Mouse (Mus musculus) bone marrow macrophage, adult 2 months (primary cell): Measurements from ENCODE around the gene Aasdh. TPM values are rescaled to one million over a fixed set of nuclear protein-coding genes. Genes with fewer than 3 reads are reported as not detected.

Source experiments
- H3K27ac ChIP-seq: 2 replicates; pipeline ENCODE4 v1.5.1; 2012; ENCODE audit warnings: low read depth, low read length; ENCODE audit not compliant: insufficient read depth
- H3K4me1 ChIP-seq: 2 replicates; pipeline ENCODE4 v1.6.1; 2012; ENCODE audit warnings: low read length; ENCODE audit not compliant: control insufficient read depth, insufficient read depth
- H3K4me3 ChIP-seq: 2 replicates; pipeline ENCODE4 v1.5.1; 2012; ENCODE audit warnings: mild to moderate bottlenecking, low read length, moderate library complexity; ENCODE audit not compliant: insufficient read depth
- CTCF ChIP-seq: IDR thresholded peaks from 2 replicates; pipeline ENCODE4 v1.5.1; 2012; ENCODE audit warnings: low read depth, mild to moderate bottlenecking, low read length, moderate library complexity
- POLR2A ChIP-seq: IDR thresholded peaks from 2 replicates; pipeline ENCODE4 v1.6.1; 2012; ENCODE audit warnings: mild to moderate bottlenecking, low read depth, low read length, borderline replicate concordance
- polyA plus RNA-seq: library from polyadenylated mRNA; stranded (reverse); fragments of >200 nt; gene quantifications from 2 replicates; pipeline ENCODE4 v1.2.4, GENCODE M21; 2012; ENCODE audit not compliant: missing spikeins, insufficient read depth, insufficient read length

The Aasdh gene
- polyA plus RNA-seq, 1 experiment = 19.6 TPM

DNA sequence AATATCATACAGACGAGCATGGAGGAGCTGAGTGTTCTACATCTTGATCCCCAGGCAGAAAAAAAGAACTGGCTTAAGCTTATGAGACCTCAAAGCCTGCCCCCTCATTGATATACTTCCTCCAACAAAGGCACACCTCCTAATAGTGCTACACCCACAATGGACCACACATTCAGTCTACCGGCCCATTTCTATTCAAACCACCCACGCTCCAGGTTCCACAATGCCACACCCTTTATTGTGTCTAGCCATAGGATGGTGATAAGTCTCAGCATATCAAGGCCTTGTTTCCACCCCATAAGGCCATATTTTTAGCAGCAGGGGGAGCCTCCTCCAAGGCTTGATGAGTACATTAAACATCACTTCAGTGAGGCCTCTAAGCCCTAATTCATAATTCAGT is 5.5 kb upstream of the Aasdh start:
- Histone ChIP-seq H3K4me3 (no peak overlapping the region), H3K27ac (no peak overlapping the region), H3K4me1 (peaks cover 10% of the 10 kb centered on the region)
- TF ChIP-seq POLR2A = no peak
- no peak for TF ChIP-seq CTCF

DNA sequence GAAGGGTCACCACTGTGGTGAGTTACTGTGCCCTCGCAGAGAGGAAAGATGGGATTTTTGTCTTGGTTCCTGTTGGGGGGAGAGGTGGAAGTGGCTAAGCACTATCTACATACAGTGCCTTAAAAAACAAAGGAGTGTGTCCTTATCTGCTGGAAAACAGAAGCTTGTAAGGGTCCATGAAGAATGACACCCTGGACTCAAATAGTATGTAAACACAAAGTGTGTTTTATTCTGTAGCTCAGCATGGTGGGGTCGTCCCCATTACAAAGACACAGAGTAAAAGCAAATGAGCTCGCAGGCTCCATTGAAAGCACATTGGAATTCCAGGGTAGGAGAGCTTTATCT is 813 bp upstream of the Aasdh start:
- Histone ChIP-seq H3K4me3 (peak overlapping the region; percentile 91), H3K4me1 (peaks cover 8% of the 10 kb centered on the region), H3K27ac (peak overlapping the region; percentile 80)
- no peak for TF ChIP-seq POLR2A
- no peak for TF ChIP-seq CTCF

DNA sequence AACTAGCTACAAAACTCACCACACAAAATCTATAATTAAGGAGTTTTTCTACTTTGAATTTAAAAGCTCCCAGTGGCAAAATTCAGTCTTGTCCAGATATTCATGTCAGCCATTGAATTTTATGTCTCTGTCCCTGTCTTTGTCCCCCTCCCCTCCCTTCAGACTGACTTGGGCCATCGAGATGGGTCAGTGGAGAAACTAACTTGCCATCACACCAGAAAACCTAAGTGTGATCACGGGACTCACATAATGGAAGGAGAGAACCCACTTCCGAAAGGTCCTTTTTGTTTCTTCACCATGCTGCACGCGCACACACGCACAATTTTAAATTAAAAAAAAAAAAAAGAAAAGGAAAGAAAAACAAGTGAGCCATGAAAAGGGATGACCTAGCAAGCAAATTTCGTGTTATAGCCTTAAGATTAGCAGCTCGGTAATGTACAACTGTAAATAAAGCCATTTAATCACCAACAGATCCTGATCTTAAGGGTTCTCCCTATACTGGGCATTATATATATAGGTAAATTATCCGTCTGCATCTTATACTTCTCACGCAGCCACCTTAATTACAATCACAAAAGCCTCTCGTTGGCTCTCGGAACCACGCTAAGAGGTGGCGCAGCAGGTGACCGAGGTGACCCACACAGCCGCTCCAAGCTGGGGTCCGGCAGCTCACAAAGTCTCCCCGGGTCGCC is 455 bp downstream of the Aasdh start:
- Histone ChIP-seq H3K27ac (peak overlapping the region; percentile 74), H3K4me1 (peaks cover 7% of the 10 kb centered on the region; the same call in 1 of the 2 replicates), H3K4me3 (peak overlapping the region; percentile 91)
- TF ChIP-seq CTCF = no peak
- no peak for TF ChIP-seq POLR2A

DNA sequence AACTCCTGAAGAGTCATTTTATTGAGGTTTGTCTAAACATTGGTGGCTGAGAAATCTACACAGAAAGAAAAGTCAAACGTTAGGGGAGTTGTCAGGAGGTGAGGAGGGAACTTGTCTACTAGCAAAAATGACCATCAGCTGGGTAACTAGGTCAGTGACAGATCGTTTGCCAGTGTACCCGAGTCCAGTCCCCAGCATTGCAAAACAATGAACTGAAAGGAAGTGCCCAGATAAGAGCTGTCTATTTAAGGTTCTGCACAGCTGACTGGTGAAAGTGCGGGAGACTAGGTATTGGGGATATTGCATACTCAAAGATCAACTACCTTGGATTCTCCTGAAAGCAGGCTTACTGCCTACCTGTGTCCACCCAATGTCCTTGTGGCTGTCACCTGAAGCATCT is 3.2 kb downstream of the Aasdh start:
- no peak overlapping the region for H3K27ac ChIP-seq
- H3K4me1 ChIP-seq = peaks cover 7% of the 10 kb centered on the region; the same call in 1 of the 2 replicates
- TF ChIP-seq POLR2A = no peak
- no peak for TF ChIP-seq CTCF
- H3K4me3 ChIP-seq = no peak overlapping the region

DNA sequence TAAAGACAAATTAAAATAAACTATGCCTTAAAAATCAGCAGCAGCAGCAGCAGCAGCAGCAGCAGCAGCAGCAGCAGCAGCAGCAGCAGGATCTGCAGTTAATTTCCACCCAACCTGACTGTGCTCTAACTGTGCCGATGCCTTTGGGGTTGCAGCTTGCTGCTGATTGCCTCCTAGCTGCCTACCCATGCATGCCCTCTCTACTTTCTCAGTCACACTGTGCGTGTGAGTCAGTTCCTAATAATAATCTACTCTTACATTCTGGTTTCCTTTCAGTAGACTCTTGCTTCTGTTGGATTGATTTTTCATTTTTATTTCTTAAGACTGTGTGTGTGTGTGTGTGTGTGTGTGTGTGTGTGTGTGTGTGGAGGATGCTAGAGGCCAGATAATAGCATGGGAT is 12.2 kb downstream of the Aasdh start:
- TF ChIP-seq POLR2A (no peak), CTCF (no peak)
- H3K4me3 ChIP-seq = no peak overlapping the region
- peak overlapping the region; percentile 81 for H3K27ac ChIP-seq
- H3K4me1 ChIP-seq = peaks cover 18% of the 10 kb centered on the region

DNA sequence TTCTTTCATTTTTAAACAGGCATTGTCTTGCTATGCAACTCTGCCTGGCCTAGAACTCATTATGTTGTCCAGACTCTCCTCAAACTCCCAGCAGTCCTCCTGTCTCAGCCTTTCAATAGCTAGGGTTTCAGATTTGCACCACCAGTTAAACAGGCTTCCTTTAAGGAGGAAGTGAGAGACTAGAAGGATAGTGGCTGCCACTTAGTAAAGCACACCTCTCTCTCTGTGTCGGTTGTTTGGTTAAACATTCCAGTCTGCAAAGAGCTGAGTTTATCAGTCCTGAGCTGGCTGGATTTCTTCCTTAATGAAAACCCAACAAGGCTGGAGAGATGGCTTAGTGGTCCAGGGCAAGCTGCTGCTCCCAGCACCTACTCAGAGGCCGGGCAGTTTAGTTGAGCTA is 12.7 kb downstream of the Aasdh start:
- no peak for TF ChIP-seq CTCF
- no peak for TF ChIP-seq POLR2A
- peak overlapping the region; percentile 81 for H3K27ac ChIP-seq

DNA sequence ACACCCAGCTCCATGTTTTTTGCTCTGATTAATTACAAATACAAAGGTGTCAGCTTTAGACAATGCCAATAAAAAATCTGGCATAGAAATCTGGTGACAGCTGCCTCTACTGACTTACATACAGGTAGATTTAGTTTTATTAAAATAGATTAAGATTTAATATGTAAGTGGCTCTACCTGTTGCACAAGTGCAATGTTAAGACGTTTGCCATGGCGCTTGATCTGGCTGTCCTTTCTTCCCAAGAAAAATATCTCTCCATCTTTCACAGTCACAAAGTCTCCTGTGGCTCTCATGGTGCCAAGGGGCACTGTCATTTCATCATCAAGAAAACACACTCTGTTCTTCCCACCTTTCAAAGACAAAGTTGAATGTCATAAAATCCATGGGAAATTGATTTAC is 18.3 kb downstream of the Aasdh start:
- no peak for TF ChIP-seq CTCF
- no peak for TF ChIP-seq POLR2A
- Histone ChIP-seq H3K27ac (no peak overlapping the region), H3K4me3 (no peak overlapping the region), H3K4me1 (peaks cover 4% of the 10 kb centered on the region)

More for the DNA sequence above, 12.7 kb downstream of the Aasdh start:
- H3K4me3 ChIP-seq = no peak overlapping the region
- H3K4me1 ChIP-seq = peaks cover 18% of the 10 kb centered on the region

DNA sequence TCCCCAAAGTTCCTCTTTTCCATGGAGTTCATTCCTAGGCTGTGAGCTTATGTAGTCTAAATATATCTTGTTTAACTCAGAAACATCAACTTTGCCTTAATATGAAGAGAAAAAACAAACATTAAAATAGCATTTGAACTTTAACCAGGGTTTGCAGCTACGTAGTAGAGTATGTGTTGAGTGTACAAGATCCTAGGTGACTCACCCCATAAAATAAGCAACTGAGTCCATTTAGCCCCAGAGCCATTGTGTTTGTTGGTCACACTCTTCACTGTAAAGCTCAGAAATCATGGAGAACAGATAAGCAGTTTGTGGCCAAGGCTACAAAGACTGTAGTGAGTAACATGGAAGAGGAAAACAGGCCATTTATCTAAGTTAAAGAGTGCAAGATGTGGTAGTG is 21.2 kb downstream of the Aasdh start:
- no peak for TF ChIP-seq CTCF
- no peak for TF ChIP-seq POLR2A
- Histone ChIP-seq H3K27ac (no peak overlapping the region), H3K4me1 (no peaks in the 10 kb centered on the region), H3K4me3 (no peak overlapping the region)

DNA sequence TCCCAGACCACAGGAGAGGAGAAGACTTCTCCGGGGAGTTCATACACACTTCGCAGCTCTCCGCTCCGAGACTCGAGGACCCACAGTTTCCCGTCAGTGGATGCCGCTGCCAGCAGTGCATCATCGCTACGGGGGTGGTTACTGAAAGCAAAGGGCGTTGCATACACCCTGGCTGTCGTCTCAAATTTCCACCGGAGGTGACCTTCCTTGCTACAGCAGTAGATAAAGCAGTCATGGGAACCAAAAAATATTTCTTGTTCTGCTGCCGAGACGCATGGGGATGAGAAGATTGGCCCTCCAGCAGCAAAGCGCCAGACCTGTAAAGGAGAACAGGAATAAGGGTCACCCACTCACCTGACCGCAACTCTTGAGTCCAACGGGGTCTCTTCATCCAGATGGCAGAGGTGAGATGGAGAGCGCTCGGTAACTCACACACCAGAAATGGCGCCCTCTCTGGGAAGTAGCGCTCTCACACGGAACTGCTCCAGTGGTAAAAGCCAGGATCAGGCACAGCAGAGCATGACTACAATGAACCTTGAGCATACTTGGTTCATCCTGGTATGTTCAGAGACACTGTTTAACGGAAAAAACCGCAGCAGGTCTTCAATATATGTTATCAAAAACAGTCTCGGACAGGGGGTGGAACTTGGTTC is 29.1 kb downstream of the Aasdh start:
- no peaks in the 10 kb centered on the region for H3K4me1 ChIP-seq
- H3K4me3 ChIP-seq = no peak overlapping the region
- TF ChIP-seq CTCF = no peak
- no peak for TF ChIP-seq POLR2A
- H3K27ac ChIP-seq = no peak overlapping the region

DNA sequence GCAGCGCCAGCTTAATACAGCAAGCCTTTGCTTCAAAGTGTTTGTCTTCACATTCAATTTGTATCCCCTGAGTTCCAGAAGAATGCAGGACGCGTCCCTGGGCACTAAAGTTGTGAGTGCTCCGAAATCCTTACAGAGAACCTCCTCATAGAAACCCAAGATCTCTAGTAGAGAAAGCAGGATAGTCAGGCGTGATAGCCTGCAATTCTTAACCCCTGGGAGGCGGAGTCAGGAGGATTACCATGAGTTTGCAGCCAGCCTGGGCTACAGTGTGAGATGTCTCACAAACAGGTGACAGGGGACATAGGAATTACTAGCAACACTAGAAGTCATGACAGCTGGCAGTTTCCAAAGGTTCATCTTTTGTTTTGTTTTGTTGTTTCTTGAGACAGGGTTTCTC is 35.8 kb downstream of the Aasdh start:
- Histone ChIP-seq H3K4me3 (no peak overlapping the region), H3K27ac (no peak overlapping the region), H3K4me1 (no peaks in the 10 kb centered on the region)
- TF ChIP-seq CTCF (no peak), POLR2A (no peak)

DNA sequence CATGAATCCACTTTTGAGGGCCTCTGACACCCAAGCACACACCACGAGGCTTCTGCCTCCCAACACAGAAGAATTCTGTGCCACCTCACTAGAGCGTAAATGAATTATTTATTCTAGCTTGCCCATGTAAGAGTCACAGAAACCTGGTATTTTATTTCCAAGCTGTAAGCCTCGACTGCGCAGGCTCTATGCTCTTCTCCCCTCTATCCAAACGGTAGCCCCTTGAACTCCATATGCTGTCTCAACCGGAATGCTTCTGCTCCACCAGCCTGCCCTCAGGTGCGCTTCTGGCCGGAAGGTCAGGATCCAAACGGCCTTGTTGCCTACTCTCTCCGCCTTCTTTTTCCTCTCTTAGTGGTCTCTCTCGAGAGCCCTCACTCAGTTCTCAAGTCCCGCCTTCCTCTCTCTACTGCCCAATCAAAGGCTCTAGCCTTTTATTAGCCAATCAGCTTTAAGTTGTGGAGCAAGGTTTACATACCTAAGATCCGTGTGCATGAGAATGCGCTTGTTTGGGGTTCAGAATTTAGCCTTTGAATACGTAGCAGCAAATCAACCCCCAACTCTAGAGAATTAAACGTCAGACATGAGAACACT is 36.5 kb downstream of the Aasdh start:
- Histone ChIP-seq H3K27ac (no peak overlapping the region), H3K4me3 (no peak overlapping the region), H3K4me1 (no peaks in the 10 kb centered on the region)
- TF ChIP-seq CTCF = no peak
- TF ChIP-seq POLR2A = no peak
